Mouse (Mus musculus) T-helper 17 cell (primary cell): ENCODE measurements at regions not wholly inside any gene's neighbourhood (a gene's known extent, or its start where the extent isn't known, plus 50 kb on each side); places are given as distances from the start of the nearest gene placed in this dataset.

Experiments used
- in situ Hi-C, 2 experiments: fragments of 300-600 bp; cut with MboI, MseI; formaldehyde crosslinking; loops; 1 replicate in 1 of 2; 2 replicates in 1 of 2; pipeline ENCODE4 v1.15.1; 2025; ENCODE audit warnings: high pct_unique_total_duplicates in 2 of 2

GRCm38 (mm10) chr9:62220451-62220850 lies 61.6 kb downstream of the Spesp1 start:
- in situ Hi-C loops, result no loop called here

- in situ Hi-C loops, result no loop called here
Measured at GRCm38 (mm10) chr9:62215151-62215859, 66.7 kb downstream of the Spesp1 start.

- in situ Hi-C loops, result no loop called here
Measured at GRCm38 (mm10) chr9:62214546-62214945, 67.5 kb downstream of the Spesp1 start.

GRCm38 (mm10) chr9:62212615-62213014 lies 69.4 kb downstream of the Spesp1 start:
- in situ Hi-C loops, result no loop called here

- in situ Hi-C loops, result no loop called here
Measured at GRCm38 (mm10) chr9:62210815-62211214, 71.2 kb downstream of the Spesp1 start.

- in situ Hi-C loops, result no loop called here
Measured at GRCm38 (mm10) chr9:62208436-62208835, 73.6 kb downstream of the Spesp1 start.

GRCm38 (mm10) chr9:62205264-62205663 lies 76.7 kb downstream of the Spesp1 start:
- in situ Hi-C loops, result no loop called here

GRCm38 (mm10) chr9:62203556-62203955 lies 78.5 kb downstream of the Spesp1 start:
- in situ Hi-C loops, result no loop called here

GRCm38 (mm10) chr9:62202331-62202730 lies 79.7 kb downstream of the Spesp1 start:
- in situ Hi-C loops, result no loop called here

GRCm38 (mm10) chr9:62197486-62197885 lies 75.0 kb upstream of the Glce start:
- in situ Hi-C loops, result loop anchor here in 1 of 2 experiments (10.0 kb wide), 1 partner anchor 497 kb away; no protein-coding TSS in a partner anchor

GRCm38 (mm10) chr9:62192424-62192892 lies 70.0 kb upstream of the Glce start:
- in situ Hi-C loops, result loop anchor here in 1 of 2 experiments (10.0 kb wide), 1 partner anchor 502 kb away; no protein-coding TSS in a partner anchor

- in situ Hi-C loops, result loop anchor here in 1 of 2 experiments (10.0 kb wide), 1 partner anchor 504 kb away; no protein-coding TSS in a partner anchor
Measured at GRCm38 (mm10) chr9:62190474-62190873, 68.0 kb upstream of the Glce start.

- in situ Hi-C loops, result no loop called here
Measured at GRCm38 (mm10) chr9:62188835-62189234, 66.4 kb upstream of the Glce start.

GRCm38 (mm10) chr9:62188379-62188778 lies 65.9 kb upstream of the Glce start:
- in situ Hi-C loops, result no loop called here

GRCm38 (mm10) chr9:62186886-62187285 lies 64.4 kb upstream of the Glce start:
- in situ Hi-C loops, result no loop called here

GRCm38 (mm10) chr9:62185516-62186280 lies 63.2 kb upstream of the Glce start:
- in situ Hi-C loops, result no loop called here

- in situ Hi-C loops, result loop anchor here in 1 of 2 experiments (5.0 kb wide), 1 partner anchor 526 kb away; no protein-coding TSS in a partner anchor
Measured at GRCm38 (mm10) chr9:62181182-62181830, 58.9 kb upstream of the Glce start.

GRCm38 (mm10) chr9:62180456-62181181 lies 58.2 kb upstream of the Glce start:
- in situ Hi-C loops, result loop anchor here in 1 of 2 experiments (5.0 kb wide), 1 partner anchor 527 kb away; no protein-coding TSS in a partner anchor

GRCm38 (mm10) chr9:62174651-62175050 lies 52.2 kb upstream of the Glce start:
- in situ Hi-C loops, result no loop called here
